Mouse (Mus musculus): ENCODE results near the gene Krt13.

The Krt13 gene

GRCm38 (mm10) chr11:100121466-100121865 lies at the start of gene Krt13:
Krt13 (minus strand) TSS chr11:100121566.
- DNase-seq: no peak

GRCm38 (mm10) chr11:100168765-100169762 lies 47.7 kb upstream of the Krt13 start:
- peak; percentile 40 for DNase-seq

- no peak for DNase-seq
These were observed 46.7 kb upstream of the Krt13 start for GRCm38 (mm10) chr11:100168071-100168470.

GRCm38 (mm10) chr11:100164392-100164791 lies 43.0 kb upstream of the Krt13 start:
- no peak for DNase-seq

GRCm38 (mm10) chr11:100157908-100158477 lies 36.6 kb upstream of the Krt13 start:
- no peak for DNase-seq

- no peak for DNase-seq
These were observed 36.0 kb upstream of the Krt13 start for GRCm38 (mm10) chr11:100157331-100157730.

- no peak for DNase-seq
These were observed 34.3 kb upstream of the Krt13 start for GRCm38 (mm10) chr11:100155497-100156255.

- no peak for DNase-seq
These were observed 27.4 kb upstream of the Krt13 start, which contains the start of gene Krt19 for GRCm38 (mm10) chr11:100148615-100149330. Krt19 (minus strand) TSS chr11:100148665.

GRCm38 (mm10) chr11:100147566-100148353 lies 26.4 kb upstream of the Krt13 start:
- DNase-seq: no peak

- DNase-seq: no peak
These were observed 24.6 kb upstream of the Krt13 start for GRCm38 (mm10) chr11:100145858-100146560.

- no peak for DNase-seq
These were observed 23.7 kb upstream of the Krt13 start for GRCm38 (mm10) chr11:100145104-100145503.

- no peak for DNase-seq
These were observed 19.6 kb upstream of the Krt13 start for GRCm38 (mm10) chr11:100140966-100141365.

- DNase-seq: no peak
These were observed 18.0 kb upstream of the Krt13 start for GRCm38 (mm10) chr11:100139391-100139790.

- no peak for DNase-seq
These were observed 17.4 kb upstream of the Krt13 start for GRCm38 (mm10) chr11:100138809-100139208.

- no peak for DNase-seq
These were observed 16.3 kb upstream of the Krt13 start for GRCm38 (mm10) chr11:100137693-100138092.

GRCm38 (mm10) chr11:100136559-100136958 lies 15.2 kb upstream of the Krt13 start:
- no peak for DNase-seq

- DNase-seq: no peak
These were observed 14.4 kb upstream of the Krt13 start, which contains the start of gene Krt15 for GRCm38 (mm10) chr11:100135731-100136130. Krt15 (minus strand) TSS chr11:100135928.

- DNase-seq: no peak
These were observed 3.5 kb upstream of the Krt13 start for GRCm38 (mm10) chr11:100124901-100125300.

GRCm38 (mm10) chr11:100120331-100120730 lies 1.0 kb downstream of the Krt13 start:
- no peak for DNase-seq

- no peak for DNase-seq
These were observed 7.7 kb downstream of the Krt13 start for GRCm38 (mm10) chr11:100113742-100114029.
